Mouse (Mus musculus): Measurements from ENCODE around the gene Ank2. TPM values are rescaled to one million over a fixed set of nuclear protein-coding genes. Genes with fewer than 3 reads are reported as not detected.

Ank2 gene
- polyA plus RNA-seq, 1 experiment from 2014 or later = 204 TPM

DNA sequence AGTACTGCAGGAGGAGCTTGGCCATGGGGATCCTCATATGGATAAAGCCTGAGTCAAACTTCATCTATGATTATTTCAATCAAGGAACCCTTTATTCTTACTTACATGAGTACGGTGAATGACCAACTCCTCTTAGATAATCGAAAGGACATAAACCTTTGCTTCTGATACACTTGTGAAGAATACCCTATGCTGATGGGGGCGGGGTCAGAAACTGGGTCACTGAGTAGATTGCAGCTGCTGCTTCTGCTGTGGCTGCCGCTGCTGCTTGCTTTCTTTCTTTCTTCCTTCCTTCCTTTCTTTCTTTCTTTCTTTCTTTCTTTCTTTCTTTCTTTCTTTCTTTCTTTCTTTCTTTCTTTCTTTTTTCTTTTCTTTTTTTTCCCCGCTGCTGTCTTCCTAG, 263.9 kb downstream of the Ank2 start:
- Histone ChIP-seq H3K4me1 (replicated peaks; ENCODE audit: control insufficient read depth, insufficient read depth, low read length) (no peaks in the 10 kb centered on the region), H3K4me2 (replicated peaks) (no peak overlapping the region), H3K27ac (no peak overlapping the region), H3K4me3 (replicated peaks; ENCODE audit: low read length) (no peak overlapping the region), H3K36me3 (replicated peaks; ENCODE audit: control insufficient read depth, insufficient read depth) (no peaks in the 10 kb centered on the region), H3K9me3 (ENCODE audit: control insufficient read depth, low read length) (no peaks in the 10 kb centered on the region), H3K9ac (no peak overlapping the region), H3K27me3 (ENCODE audit: control insufficient read depth, insufficient read depth, low read length) (no peaks in the 10 kb centered on the region)
- WGBS = 79% methylated on average over 5 of the region's 5 CpGs
- ATAC-seq (ENCODE audit: low FRiP score) = no peak
- no peak for DNase-seq (ENCODE audit: low spot score)

DNA sequence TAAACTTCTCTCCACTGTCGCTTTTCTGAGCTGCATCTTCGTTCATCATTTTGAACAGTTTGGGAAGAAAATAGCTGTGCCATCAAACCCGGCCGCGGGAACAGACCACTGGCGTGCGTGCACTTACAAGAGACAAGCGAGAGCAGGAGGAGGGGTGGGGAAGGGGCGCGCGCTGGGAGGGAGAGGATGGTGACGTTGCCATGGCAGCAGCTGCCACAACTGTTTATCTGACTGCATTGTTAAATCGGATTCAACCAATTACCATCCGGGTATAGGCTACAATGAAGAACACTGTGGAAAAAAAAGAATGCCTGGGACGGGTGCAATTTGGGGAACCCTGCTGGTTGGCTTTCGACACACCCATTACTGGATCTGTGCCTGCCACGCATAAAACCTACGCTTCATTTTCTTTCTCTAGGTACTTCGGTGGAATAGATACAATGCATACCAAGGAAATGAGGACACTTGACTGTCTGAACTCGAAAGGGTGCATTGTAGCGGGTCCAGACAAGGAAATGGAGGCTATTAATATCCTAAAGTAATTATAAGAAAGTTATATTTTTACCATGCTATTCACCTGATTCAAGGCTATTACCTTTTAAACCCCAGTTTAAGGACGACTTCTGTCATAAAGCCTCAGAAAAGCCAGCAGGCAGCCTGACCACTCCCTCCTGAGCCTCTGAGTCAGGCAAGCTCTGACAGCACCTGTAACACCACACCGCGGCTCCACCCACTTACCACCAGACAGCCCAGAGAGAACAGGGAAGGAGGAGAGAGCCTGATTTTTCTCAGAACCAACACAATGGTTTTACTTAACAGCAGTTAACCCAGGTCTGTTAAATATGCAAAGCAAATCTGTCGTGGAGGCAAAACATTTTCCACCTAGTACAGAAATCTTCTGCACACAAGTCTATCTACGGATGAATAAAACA, 273.1 kb downstream of the Ank2 start:
- 3% methylated on average over 26 of the region's 26 CpGs for WGBS
- H3K9ac ChIP-seq = peak overlapping the region; percentile 77

DNA sequence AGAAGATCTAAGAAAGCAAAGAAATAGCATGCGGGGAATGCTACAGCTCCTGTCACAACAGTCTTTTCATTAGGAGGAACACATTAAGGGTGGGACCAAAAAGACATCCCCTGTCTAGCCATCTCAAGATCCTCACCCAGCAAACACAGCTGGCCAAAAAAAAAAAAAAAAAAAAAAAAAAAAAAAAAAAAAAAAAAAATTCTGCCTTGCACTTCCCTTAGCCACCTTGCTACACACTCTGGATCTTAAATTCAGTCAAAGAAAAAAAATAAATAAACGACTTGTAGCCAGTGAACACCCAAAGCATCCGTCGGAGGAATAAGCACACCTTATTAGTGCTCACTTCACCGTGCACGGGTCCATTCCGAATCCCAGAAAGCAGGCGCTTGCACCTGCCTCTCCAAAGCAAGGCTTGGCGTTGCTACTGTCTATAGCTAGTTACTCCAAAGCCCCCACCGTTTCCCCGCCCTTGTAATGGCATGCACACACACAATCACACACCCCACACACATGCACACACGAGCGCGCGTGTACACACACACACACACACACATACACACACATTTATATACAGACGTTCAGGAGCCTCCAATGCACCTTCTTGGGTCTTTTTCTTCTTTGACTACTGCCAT, 273.9 kb downstream of the Ank2 start:
- Histone ChIP-seq H3K36me3 (replicated peaks; ENCODE audit: control insufficient read depth, insufficient read depth) (no peaks in the 10 kb centered on the region), H3K4me3 (replicated peaks; ENCODE audit: low read length) (peak overlapping the region; percentile 48), H3K27ac (peak overlapping the region; percentile 92), H3K4me1 (replicated peaks; ENCODE audit: control insufficient read depth, insufficient read depth, low read length) (peaks cover 10% of the 10 kb centered on the region), H3K9ac (peak overlapping the region; percentile 77), H3K9me3 (ENCODE audit: control insufficient read depth, low read length) (no peaks in the 10 kb centered on the region), H3K27me3 (ENCODE audit: control insufficient read depth, insufficient read depth, low read length) (no peaks in the 10 kb centered on the region), H3K4me2 (replicated peaks) (peak overlapping the region; percentile 63)
- ATAC-seq (ENCODE audit: low FRiP score) (peak; percentile 79), DNase-seq (ENCODE audit: low spot score) (peak; percentile 51)
- WGBS = 2% methylated on average over 16 of the region's 16 CpGs

More for the DNA sequence above, 273.1 kb downstream of the Ank2 start:
- no peaks in the 10 kb centered on the region for H3K36me3 ChIP-seq (replicated peaks; ENCODE audit: control insufficient read depth, insufficient read depth)
- ATAC-seq (ENCODE audit: low FRiP score) = peak; percentile 92
- H3K4me2 ChIP-seq (replicated peaks) = peak overlapping the region; percentile 63
- DNase-seq (ENCODE audit: low spot score) = peak; percentile 81
- H3K27me3 ChIP-seq (ENCODE audit: control insufficient read depth, insufficient read depth, low read length) = no peaks in the 10 kb centered on the region
- H3K4me1 ChIP-seq (replicated peaks; ENCODE audit: control insufficient read depth, insufficient read depth, low read length) = peaks cover 10% of the 10 kb centered on the region
- H3K9me3 ChIP-seq (ENCODE audit: control insufficient read depth, low read length) = no peaks in the 10 kb centered on the region
- H3K27ac ChIP-seq = peak overlapping the region; percentile 92
- peak overlapping the region; percentile 48 for H3K4me3 ChIP-seq (replicated peaks; ENCODE audit: low read length)

DNA sequence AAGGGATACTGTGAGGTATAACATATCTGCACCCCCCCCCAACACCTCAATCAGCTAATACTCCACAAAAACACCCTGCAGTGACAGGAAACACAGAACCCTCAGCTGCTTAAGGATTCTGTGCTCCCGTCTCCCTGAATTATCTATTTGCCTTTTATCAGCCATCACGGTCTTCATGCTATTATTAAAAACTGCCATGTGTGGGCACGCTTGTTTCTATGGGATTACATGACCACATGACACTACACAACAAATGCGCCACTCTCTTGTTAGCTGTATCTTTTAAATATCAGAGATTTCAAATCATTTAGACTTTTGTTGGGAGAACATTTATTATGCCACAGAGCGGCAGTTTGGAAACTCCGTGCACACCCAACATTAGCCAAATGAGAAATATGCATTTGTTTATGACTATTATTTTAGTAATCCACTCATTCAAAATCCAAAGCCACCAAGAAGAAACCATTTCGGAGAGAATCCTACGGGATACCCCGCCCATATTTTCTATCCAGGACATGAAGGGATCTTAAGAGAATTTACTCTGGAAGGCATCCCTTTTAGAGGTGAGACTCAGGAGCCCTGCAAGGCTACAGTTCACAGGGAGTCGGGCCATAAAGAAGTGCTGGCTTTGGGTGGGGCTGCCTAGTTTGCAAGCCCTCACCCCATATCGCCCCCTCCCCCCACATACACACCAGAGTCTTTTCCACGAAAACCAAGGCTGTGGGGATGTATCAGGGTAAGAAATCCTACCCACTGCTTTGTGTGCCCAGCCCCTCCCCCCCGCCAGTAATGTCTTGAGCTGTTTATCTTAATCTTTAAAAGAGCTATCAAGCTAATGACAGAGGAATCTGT, 274.6 kb downstream of the Ank2 start:
- Histone ChIP-seq H3K27ac (peak overlapping the region; percentile 92), H3K36me3 (replicated peaks; ENCODE audit: control insufficient read depth, insufficient read depth) (no peaks in the 10 kb centered on the region), H3K4me1 (replicated peaks; ENCODE audit: control insufficient read depth, insufficient read depth, low read length) (peaks cover 10% of the 10 kb centered on the region), H3K27me3 (ENCODE audit: control insufficient read depth, insufficient read depth, low read length) (no peaks in the 10 kb centered on the region), H3K4me2 (replicated peaks) (peak overlapping the region; percentile 63), H3K9me3 (ENCODE audit: control insufficient read depth, low read length) (no peaks in the 10 kb centered on the region), H3K4me3 (replicated peaks; ENCODE audit: low read length) (peak overlapping the region; percentile 48), H3K9ac (peak overlapping the region; percentile 77)
- ATAC-seq (ENCODE audit: low FRiP score) = no peak
- DNase-seq (ENCODE audit: low spot score) = peak; percentile 37
- 40% methylated on average over 13 of the region's 13 CpGs for WGBS

DNA sequence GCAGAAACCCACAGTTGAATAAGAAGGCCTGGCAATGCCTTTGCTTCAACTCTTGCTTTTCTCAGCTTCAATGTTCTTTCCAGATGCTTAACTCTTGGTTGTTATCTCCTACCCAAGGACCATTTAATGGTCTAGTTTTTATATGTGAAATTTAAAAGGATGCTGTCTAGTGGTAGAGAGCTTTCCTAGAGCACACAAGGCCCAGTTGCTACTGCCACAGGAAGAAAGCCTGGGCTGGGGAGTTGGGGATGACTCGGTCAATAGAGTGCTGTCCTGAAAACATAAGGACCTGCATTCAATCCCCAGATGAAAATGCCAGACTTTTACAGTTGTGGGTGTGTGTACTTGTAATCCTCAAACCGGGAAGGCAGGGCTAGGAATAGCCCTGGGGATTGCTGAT, 277.1 kb downstream of the Ank2 start:
- Histone ChIP-seq H3K4me3 (replicated peaks; ENCODE audit: low read length) (no peak overlapping the region), H3K9ac (no peak overlapping the region), H3K27ac (no peak overlapping the region), H3K4me2 (replicated peaks) (no peak overlapping the region), H3K27me3 (ENCODE audit: control insufficient read depth, insufficient read depth, low read length) (no peaks in the 10 kb centered on the region), H3K36me3 (replicated peaks; ENCODE audit: control insufficient read depth, insufficient read depth) (no peaks in the 10 kb centered on the region), H3K4me1 (replicated peaks; ENCODE audit: control insufficient read depth, insufficient read depth, low read length) (peaks cover 10% of the 10 kb centered on the region), H3K9me3 (ENCODE audit: control insufficient read depth, low read length) (no peaks in the 10 kb centered on the region)
- 85% methylated on average over 2 of the region's 2 CpGs for WGBS
- no peak for DNase-seq (ENCODE audit: low spot score)
- no peak for ATAC-seq (ENCODE audit: low FRiP score)

DNA sequence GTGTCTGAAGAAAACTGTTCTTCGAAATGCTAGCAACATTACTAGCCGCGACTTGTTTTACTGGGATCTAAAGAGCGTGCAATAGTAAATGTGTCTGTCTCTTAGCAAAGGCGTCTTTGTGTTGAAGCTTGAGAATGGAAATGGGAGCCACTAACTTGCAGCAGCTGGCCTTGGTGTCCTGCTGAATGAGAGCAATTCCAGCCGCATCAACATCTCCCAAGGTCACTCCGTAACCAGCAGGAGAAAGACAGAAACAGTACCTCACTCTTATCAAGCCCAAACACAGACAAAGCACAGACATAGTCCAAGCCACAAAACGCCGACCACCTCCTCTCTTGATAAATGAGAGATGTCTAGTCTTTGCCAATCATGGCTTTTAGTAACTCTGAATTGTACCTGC, 278.3 kb downstream of the Ank2 start:
- DNase-seq (ENCODE audit: low spot score) = no peak
- no peak overlapping the region for H3K4me2 ChIP-seq (replicated peaks)
- H3K9me3 ChIP-seq (ENCODE audit: control insufficient read depth, low read length) = no peaks in the 10 kb centered on the region
- ATAC-seq (ENCODE audit: low FRiP score) = no peak
- H3K9ac ChIP-seq = no peak overlapping the region
- WGBS = 90% methylated on average over 9 of the region's 9 CpGs
- H3K27me3 ChIP-seq (ENCODE audit: control insufficient read depth, insufficient read depth, low read length) = no peaks in the 10 kb centered on the region
- H3K27ac ChIP-seq = no peak overlapping the region
- H3K36me3 ChIP-seq (replicated peaks; ENCODE audit: control insufficient read depth, insufficient read depth) = no peaks in the 10 kb centered on the region
- H3K4me1 ChIP-seq (replicated peaks; ENCODE audit: control insufficient read depth, insufficient read depth, low read length) = no peaks in the 10 kb centered on the region
- no peak overlapping the region for H3K4me3 ChIP-seq (replicated peaks; ENCODE audit: low read length)

DNA sequence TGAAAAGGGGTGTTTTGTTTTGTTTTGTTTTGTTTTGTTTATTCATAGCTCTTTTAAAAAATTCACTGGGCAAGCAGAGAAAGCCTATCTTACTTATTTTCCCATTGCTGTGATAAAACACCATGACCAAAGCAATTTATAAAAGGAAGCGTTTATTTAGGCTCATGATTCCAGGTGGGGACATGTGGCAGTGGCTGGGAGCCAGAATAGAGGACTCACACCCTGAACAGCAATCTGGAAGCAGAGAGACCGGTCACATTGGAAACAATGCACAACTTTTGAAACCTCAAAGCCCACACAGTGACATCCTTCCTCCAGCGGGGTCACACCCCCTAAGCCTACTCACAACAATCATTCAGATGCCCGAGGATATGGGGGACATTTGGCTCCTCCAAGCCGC, 285.6 kb downstream of the Ank2 start:
- WGBS = 49% methylated on average over 5 of the region's 5 CpGs
- H3K36me3 ChIP-seq (replicated peaks; ENCODE audit: control insufficient read depth, insufficient read depth) = no peaks in the 10 kb centered on the region
- H3K27ac ChIP-seq = no peak overlapping the region
- no peak overlapping the region for H3K4me3 ChIP-seq (replicated peaks; ENCODE audit: low read length)
- no peaks in the 10 kb centered on the region for H3K9me3 ChIP-seq (ENCODE audit: control insufficient read depth, low read length)
- no peak overlapping the region for H3K9ac ChIP-seq
- peaks cover 6% of the 10 kb centered on the region; the same call in 1 of the 2 replicates for H3K4me1 ChIP-seq (replicated peaks; ENCODE audit: control insufficient read depth, insufficient read depth, low read length)
- DNase-seq (ENCODE audit: low spot score) (no peak), ATAC-seq (ENCODE audit: low FRiP score) (no peak)
- H3K4me2 ChIP-seq (replicated peaks) = no peak overlapping the region
- no peaks in the 10 kb centered on the region for H3K27me3 ChIP-seq (ENCODE audit: control insufficient read depth, insufficient read depth, low read length)

DNA sequence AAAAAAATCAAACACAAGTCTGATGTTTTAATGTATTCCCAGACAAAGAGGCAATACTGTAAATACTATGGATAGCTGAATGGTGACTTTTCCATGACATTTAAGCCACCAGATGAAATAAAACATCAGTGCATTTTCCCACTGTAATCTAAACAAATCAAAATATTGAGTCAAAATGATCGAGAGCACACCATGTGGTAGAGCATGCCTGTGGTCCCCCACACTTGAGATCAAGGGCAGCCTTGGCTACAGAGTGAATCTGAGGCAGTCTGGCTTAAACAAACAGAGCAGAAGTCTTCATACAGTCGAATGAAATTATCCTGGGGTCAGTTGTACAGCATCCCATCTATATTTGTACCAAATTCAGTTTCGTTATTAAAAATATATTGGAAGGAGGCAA, 288.0 kb downstream of the Ank2 start:
- no peak overlapping the region for H3K4me3 ChIP-seq (replicated peaks; ENCODE audit: low read length)
- 86% methylated on average over 3 of the region's 3 CpGs for WGBS

DNA sequence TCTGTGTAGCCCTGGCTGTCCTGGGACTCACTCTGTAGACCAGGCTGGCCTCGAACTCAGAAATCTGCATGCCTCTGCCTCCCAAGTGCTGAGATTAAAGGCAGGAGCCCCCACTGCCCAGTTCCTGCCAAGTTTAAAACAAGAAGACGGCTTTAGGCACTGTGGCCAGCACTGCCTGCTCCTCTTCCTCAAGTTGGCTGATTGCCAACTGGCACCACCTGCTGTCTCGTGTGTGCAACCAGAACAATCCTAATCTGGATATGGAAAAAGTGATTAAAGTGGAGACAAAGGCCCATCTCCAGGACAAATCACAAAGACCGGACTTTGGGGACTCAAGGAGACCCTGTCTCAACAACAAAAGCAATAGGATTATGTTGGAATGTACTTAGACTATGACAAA, 288.6 kb downstream of the Ank2 start:
- Histone ChIP-seq H3K27me3 (ENCODE audit: control insufficient read depth, insufficient read depth, low read length) (no peaks in the 10 kb centered on the region), H3K4me3 (replicated peaks; ENCODE audit: low read length) (no peak overlapping the region), H3K9me3 (ENCODE audit: control insufficient read depth, low read length) (no peaks in the 10 kb centered on the region), H3K4me2 (replicated peaks) (no peak overlapping the region), H3K4me1 (replicated peaks; ENCODE audit: control insufficient read depth, insufficient read depth, low read length) (peaks cover 6% of the 10 kb centered on the region; the same call in 1 of the 2 replicates), H3K36me3 (replicated peaks; ENCODE audit: control insufficient read depth, insufficient read depth) (no peaks in the 10 kb centered on the region), H3K9ac (no peak overlapping the region), H3K27ac (no peak overlapping the region)
- DNase-seq (ENCODE audit: low spot score) (no peak), ATAC-seq (ENCODE audit: low FRiP score) (no peak)
- WGBS = 44% methylated on average over 4 of the region's 4 CpGs

More for the DNA sequence above, 288.0 kb downstream of the Ank2 start:
- no peak overlapping the region for H3K9ac ChIP-seq
- H3K36me3 ChIP-seq (replicated peaks; ENCODE audit: control insufficient read depth, insufficient read depth) = no peaks in the 10 kb centered on the region
- H3K27me3 ChIP-seq (ENCODE audit: control insufficient read depth, insufficient read depth, low read length) = no peaks in the 10 kb centered on the region
- H3K27ac ChIP-seq = no peak overlapping the region
- H3K4me2 ChIP-seq (replicated peaks) = no peak overlapping the region
- peaks cover 6% of the 10 kb centered on the region; the same call in 1 of the 2 replicates for H3K4me1 ChIP-seq (replicated peaks; ENCODE audit: control insufficient read depth, insufficient read depth, low read length)
- H3K9me3 ChIP-seq (ENCODE audit: control insufficient read depth, low read length) = no peaks in the 10 kb centered on the region
- DNase-seq (ENCODE audit: low spot score) (no peak), ATAC-seq (ENCODE audit: low FRiP score) (no peak)
